Mouse (Mus musculus) hindbrain, embryonic 11.5 days (tissue): Measurements from ENCODE around the gene Adam22. TPM values are rescaled to one million over a fixed set of nuclear protein-coding genes. Genes with fewer than 3 reads are reported as not detected.

ENCODE experiments used
- ATAC-seq: fragments of 200-750 bp; cut with Nextera tagmentation; 2 replicates; pipeline ENCODE4 v1.8.0; 2017; ENCODE audit warnings: mild to moderate bottlenecking, moderate TSS enrichment, moderate library complexity; ENCODE audit not compliant: low FRiP score
- DNase-seq: peaks from one replicate; pipeline ENCODE4 v3.0.0-alpha.2; 2015; ENCODE audit warnings: low spot score
- H3K27ac ChIP-seq: fragments of 300-500 bp; sonication (generic); 2 replicates; pipeline ENCODE4 v1.5.1; 2014; ENCODE audit warnings: mild to moderate bottlenecking, low read depth, low read length
- H3K27me3 ChIP-seq: fragments of 300-500 bp; sonication (generic); 2 replicates; pipeline ENCODE4 v1.6.1; 2014; ENCODE audit warnings: mild to moderate bottlenecking, low read length, moderate library complexity, mixed read lengths; ENCODE audit not compliant: control insufficient read depth, insufficient read depth
- H3K36me3 ChIP-seq: fragments of 300-500 bp; sonication (generic); 2 replicates; pipeline ENCODE4 v1.6.1; 2014; ENCODE audit warnings: mild to moderate bottlenecking, low read length, moderate library complexity, mixed read lengths; ENCODE audit not compliant: control insufficient read depth, insufficient read depth
- H3K4me1 ChIP-seq: fragments of 300-500 bp; sonication (generic); replicated peaks from 2 replicates; pipeline ENCODE4 v1.6.1; 2014; ENCODE audit warnings: low read length, mixed read lengths; ENCODE audit not compliant: control insufficient read depth, insufficient read depth
- H3K4me2 ChIP-seq: fragments of 300-500 bp; sonication (generic); replicated peaks from 2 replicates; pipeline ENCODE4 v1.6.1; 2014; ENCODE audit warnings: mild to moderate bottlenecking, low read depth, low read length
- H3K4me3 ChIP-seq: fragments of 300-500 bp; sonication (generic); 2 replicates; pipeline ENCODE4 v1.5.1; 2014; ENCODE audit warnings: low read depth, low read length
- H3K9ac ChIP-seq: fragments of 300-500 bp; sonication (generic); 2 replicates; pipeline ENCODE4 v1.6.1; 2014; ENCODE audit warnings: low read depth, low read length
- H3K9me3 ChIP-seq: fragments of 300-500 bp; sonication (generic); 2 replicates; pipeline ENCODE4 v1.6.1; 2016; ENCODE audit warnings: low read length; ENCODE audit not compliant: control insufficient read depth
- WGBS: fragments of 180-500 bp; shearing (Covaris S2); extraction: QIAGEN DNeasy Blood & Tissue Kit; methylation state at CpG from one replicate; pipeline ENCODE4 v1.1.7; 2014; 5-methylcytosine and 5-hydroxymethylcytosine counted together
- polyA plus RNA-seq: library from polyadenylated mRNA; unstranded; fragments of >200 nt; fragmentation: Nextera tagmentation; extraction: Ambion mirVana; gene quantifications from 2 replicates; pipeline ENCODE4 v1.2.1, GENCODE M21; 2014

The Adam22 gene
- polyA plus RNA-seq, 1 experiment from 2014 or later, result 15.9 TPM

DNA sequence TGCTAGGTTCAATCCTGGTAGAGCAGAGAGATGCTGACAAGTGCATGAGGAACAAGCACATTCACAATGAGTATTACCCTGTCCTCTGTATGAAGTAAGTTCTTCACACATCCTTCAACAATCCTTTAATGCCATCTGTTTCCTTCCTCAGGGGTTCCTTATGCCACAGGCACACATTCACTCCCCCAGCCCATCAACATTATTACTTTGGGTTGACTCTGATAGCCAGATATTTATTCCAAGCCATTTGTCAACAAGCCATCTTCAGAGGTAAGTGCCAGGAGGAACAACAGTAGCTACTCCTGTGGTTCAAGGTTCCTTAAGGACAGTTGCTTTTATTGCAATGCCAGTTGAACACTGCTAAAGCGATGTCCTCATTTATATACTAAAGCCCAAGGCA, 216.3 kb downstream of the Adam22 start:
- H3K4me2 ChIP-seq, result no peak overlapping the region
- H3K4me1 ChIP-seq, result no peaks in the 10 kb centered on the region
- no peak overlapping the region for H3K27ac ChIP-seq
- H3K9ac ChIP-seq, result no peak overlapping the region
- WGBS, result 91% methylated on average over 1 of the region's 1 CpGs
- H3K9me3 ChIP-seq, result no peaks in the 10 kb centered on the region
- ATAC-seq (no peak), DNase-seq (no peak)
- no peak overlapping the region for H3K4me3 ChIP-seq
- no peaks in the 10 kb centered on the region for H3K27me3 ChIP-seq
- no peaks in the 10 kb centered on the region for H3K36me3 ChIP-seq

DNA sequence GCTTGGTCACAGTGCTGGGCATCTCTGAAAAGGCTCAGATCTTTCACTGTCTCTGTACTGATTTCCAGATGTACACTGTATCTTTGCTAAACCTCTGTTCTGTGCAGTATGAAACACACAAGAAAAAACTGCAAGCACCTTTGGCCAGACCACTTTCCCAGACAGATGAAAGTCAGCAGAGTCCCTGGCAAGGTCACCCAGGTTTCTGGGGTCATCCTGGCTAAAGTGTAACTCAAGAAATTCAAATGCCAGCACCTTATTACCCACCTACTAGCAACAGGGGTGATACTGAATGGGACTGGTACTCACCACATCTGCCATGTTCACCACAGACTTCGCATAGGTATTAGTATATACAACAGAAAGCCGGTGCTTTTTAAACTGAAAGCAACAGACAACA, 221.8 kb downstream of the Adam22 start:
- no peak for ATAC-seq
- Histone ChIP-seq H3K9me3 (no peaks in the 10 kb centered on the region), H3K27ac (no peak overlapping the region), H3K4me2 (no peak overlapping the region), H3K4me3 (no peak overlapping the region), H3K36me3 (no peaks in the 10 kb centered on the region), H3K9ac (no peak overlapping the region), H3K27me3 (no peaks in the 10 kb centered on the region), H3K4me1 (no peaks in the 10 kb centered on the region)
- DNase-seq, result no peak
- WGBS, result 92% methylated on average over 2 of the region's 2 CpGs

DNA sequence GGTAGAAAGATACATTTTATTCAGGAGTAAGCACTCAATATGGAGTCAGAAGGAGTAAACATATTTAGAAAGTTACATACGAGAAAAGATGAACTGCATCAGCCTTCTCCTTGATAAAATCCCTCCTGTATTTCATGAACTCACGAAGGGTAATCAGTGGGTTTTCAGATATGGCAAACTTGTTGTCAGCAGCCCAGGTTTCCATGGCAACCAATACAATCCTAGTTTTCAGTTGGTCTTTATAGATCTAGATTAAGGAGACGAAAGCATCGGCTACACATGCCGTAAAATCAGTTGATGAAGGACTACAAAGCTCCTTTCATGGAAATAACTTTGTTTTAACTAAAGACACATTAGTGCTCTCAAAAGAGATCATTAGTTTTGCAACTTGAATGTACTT, 222.5 kb downstream of the Adam22 start:
- H3K4me2 ChIP-seq, result no peak overlapping the region
- H3K4me1 ChIP-seq, result no peaks in the 10 kb centered on the region
- H3K4me3 ChIP-seq, result no peak overlapping the region
- WGBS, result 57% methylated on average over 5 of the region's 5 CpGs
- no peak overlapping the region for H3K9ac ChIP-seq
- no peak overlapping the region for H3K27ac ChIP-seq
- H3K27me3 ChIP-seq, result no peaks in the 10 kb centered on the region
- H3K36me3 ChIP-seq, result no peaks in the 10 kb centered on the region
- H3K9me3 ChIP-seq, result no peaks in the 10 kb centered on the region
- DNase-seq, result peak; percentile 11
- ATAC-seq, result no peak

DNA sequence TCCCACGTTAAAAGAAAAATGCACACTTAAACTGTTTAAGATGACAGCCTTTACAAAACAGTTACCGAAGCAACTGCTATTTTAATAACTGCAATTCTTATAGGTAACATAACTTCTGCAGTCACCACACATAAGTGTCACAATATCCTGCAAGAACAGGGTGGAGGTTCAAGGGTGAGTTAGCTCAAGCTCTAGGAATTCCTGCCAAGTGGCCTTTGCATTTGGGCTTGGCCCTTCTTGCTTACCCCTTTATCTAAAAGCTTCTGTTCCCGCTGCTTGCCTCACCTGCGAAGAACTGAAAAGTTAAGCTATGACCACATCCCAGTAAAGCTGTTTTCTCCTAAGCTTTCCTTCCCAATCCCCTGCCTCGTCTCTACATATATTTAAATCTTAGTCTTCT, 235.4 kb downstream of the Adam22 start:
- H3K4me2 ChIP-seq, result no peak overlapping the region
- ATAC-seq, result no peak
- no peak overlapping the region for H3K9ac ChIP-seq
- H3K27me3 ChIP-seq, result no peaks in the 10 kb centered on the region
- H3K27ac ChIP-seq, result no peak overlapping the region
- H3K4me3 ChIP-seq, result no peak overlapping the region
- 81% methylated on average over 5 of the region's 5 CpGs for WGBS
- no peaks in the 10 kb centered on the region for H3K9me3 ChIP-seq
- no peaks in the 10 kb centered on the region for H3K4me1 ChIP-seq
- DNase-seq, result no peak
- H3K36me3 ChIP-seq, result no peaks in the 10 kb centered on the region

DNA sequence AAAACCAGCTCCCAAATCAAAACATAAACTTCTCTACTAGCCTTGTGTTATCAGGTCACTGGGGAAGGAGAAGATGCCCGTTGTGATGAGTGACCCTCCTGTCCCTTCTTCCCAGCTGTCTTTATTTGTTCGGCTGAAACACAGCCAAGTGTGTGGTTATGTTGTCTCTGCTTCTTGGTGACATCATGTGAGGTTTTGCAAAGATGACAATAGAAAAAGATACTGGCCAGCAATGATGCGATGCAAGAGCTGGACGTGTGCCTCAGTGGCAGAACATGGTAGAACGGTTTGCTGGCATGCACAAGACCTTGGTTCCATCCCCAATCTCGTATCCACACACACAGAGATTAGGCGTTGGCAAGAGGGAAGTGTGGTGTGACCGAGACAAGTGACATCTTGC, 236.0 kb downstream of the Adam22 start:
- no peak for ATAC-seq

DNA sequence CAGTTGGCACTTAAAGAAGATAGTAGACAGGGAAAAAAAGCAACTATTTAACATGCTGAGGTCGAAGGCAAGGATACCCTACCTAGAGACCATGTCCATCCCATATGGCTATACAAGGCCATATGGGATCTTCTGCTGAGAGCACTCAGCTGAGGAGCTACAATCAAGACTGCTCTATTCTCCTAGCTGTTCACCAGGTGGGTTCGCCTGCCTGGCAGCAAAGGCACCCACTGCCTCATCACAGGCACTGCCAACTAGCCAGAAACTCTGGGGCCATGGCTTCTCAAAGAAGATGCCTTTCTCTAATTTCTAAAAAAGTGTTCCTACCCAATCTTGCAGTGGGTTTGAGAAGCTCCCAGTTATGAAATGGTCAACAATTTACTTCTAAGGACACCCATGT, 238.2 kb downstream of the Adam22 start:
- no peaks in the 10 kb centered on the region for H3K9me3 ChIP-seq
- no peak overlapping the region for H3K9ac ChIP-seq
- no peak for ATAC-seq
- DNase-seq, result no peak
- H3K4me1 ChIP-seq, result no peaks in the 10 kb centered on the region
- no peak overlapping the region for H3K27ac ChIP-seq
- H3K4me3 ChIP-seq, result no peak overlapping the region
- no peak overlapping the region for H3K4me2 ChIP-seq
- WGBS, result 85% methylated on average over 2 of the region's 2 CpGs
- no peaks in the 10 kb centered on the region for H3K27me3 ChIP-seq
- no peaks in the 10 kb centered on the region for H3K36me3 ChIP-seq

More for the DNA sequence above, 236.0 kb downstream of the Adam22 start:
- no peak overlapping the region for H3K27ac ChIP-seq
- no peaks in the 10 kb centered on the region for H3K4me1 ChIP-seq
- DNase-seq, result no peak
- H3K9ac ChIP-seq, result no peak overlapping the region
- H3K27me3 ChIP-seq, result no peaks in the 10 kb centered on the region
- H3K4me3 ChIP-seq, result no peak overlapping the region
- no peaks in the 10 kb centered on the region for H3K36me3 ChIP-seq
- 91% methylated on average over 8 of the region's 8 CpGs for whole genome bisulfite sequencing
- no peaks in the 10 kb centered on the region for H3K9me3 ChIP-seq
- no peak overlapping the region for H3K4me2 ChIP-seq

DNA sequence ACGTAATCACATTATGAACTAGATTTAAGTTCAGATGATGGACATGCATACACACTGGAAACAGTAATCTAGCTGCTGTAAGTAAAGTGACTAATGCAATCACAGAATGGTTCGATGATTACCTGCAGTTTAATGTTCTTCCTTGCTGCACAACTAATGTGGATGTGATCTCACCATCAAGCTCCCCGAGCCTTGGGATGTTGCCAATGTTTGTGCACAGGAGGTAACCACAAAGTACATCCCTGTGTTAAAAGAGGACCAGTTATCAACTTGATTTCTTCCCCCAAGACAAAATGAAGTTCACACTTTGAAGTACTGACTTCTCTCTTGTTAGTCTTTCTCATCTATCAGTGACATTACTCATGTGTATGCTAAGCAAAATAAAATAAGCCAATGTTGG, 247.0 kb downstream of the Adam22 start:
- DNase-seq (no peak), ATAC-seq (no peak)
- no peaks in the 10 kb centered on the region for H3K36me3 ChIP-seq
- no peaks in the 10 kb centered on the region for H3K27me3 ChIP-seq
- no peak overlapping the region for H3K4me3 ChIP-seq
- 92% methylated on average over 3 of the region's 3 CpGs for WGBS
- no peaks in the 10 kb centered on the region for H3K4me1 ChIP-seq
- H3K27ac ChIP-seq, result no peak overlapping the region
- H3K9me3 ChIP-seq, result no peaks in the 10 kb centered on the region
- H3K9ac ChIP-seq, result no peak overlapping the region
- no peak overlapping the region for H3K4me2 ChIP-seq

DNA sequence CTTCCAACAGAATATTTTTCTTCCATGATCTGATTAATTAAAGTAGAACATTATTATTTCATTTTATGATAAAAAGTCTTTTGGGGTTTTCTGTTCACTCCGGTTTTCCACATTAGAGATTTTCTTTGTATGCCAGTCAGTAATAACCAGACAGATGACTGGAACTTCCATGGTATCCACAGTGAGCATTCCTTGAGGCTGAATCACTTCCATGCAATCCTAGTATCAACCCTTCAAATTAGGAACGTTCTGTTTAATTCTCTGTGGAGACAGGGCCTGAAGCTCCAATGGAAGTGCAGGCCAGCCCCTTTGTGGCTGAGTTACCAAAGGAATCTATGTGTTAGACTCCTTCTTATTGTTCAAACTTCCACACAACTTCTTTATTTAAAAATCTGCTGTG, 247.9 kb downstream of the Adam22 start:
- H3K4me1 ChIP-seq, result no peaks in the 10 kb centered on the region
- 79% methylated on average over 2 of the region's 2 CpGs for WGBS
- no peaks in the 10 kb centered on the region for H3K36me3 ChIP-seq
- no peaks in the 10 kb centered on the region for H3K27me3 ChIP-seq
- no peak overlapping the region for H3K4me3 ChIP-seq
- H3K9ac ChIP-seq, result no peak overlapping the region
- no peak overlapping the region for H3K27ac ChIP-seq
- no peak for DNase-seq
- H3K4me2 ChIP-seq, result no peak overlapping the region
- no peak for ATAC-seq
- no peaks in the 10 kb centered on the region for H3K9me3 ChIP-seq

DNA sequence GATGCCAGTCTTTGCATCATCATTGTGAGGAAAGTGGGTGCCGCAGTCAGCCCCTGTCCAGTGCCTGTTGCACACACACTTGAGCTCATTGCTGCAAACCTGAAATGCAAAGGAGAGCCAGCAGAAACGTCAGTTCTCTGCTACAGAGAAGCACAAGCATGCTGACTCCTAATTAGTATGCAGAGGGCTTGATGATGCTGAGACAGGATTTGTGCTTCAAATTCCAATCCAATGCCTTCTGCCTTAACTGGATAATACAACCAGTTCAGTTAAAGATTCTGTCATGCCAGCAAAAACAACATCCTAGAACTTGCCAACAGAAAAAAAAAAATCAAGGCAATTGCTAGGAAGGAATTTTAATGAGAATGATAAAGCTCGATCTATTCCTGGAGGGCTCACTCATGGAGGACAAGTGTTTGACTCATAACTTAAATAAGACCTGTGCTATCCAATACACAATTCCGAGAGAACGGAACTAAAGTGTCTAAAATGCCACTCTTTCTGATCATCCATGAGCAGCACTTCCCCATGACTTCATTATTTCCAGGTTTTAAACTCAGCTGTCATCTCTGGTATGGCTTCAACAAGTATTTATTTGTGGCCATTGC, 251.3 kb downstream of the Adam22 start:
- 85% methylated on average over 5 of the region's 5 CpGs for WGBS
- no peak overlapping the region for H3K4me2 ChIP-seq
- H3K4me3 ChIP-seq, result no peak overlapping the region
- no peaks in the 10 kb centered on the region for H3K9me3 ChIP-seq
- DNase-seq (no peak), ATAC-seq (no peak)
- H3K9ac ChIP-seq, result no peak overlapping the region
- H3K27ac ChIP-seq, result no peak overlapping the region
- no peaks in the 10 kb centered on the region for H3K4me1 ChIP-seq
- no peaks in the 10 kb centered on the region for H3K27me3 ChIP-seq
- H3K36me3 ChIP-seq, result no peaks in the 10 kb centered on the region
